Mouse (Mus musculus) mouse embryonic stem cell (cell line): ENCODE measurements at regions not wholly inside any gene's neighbourhood (a gene's known extent, or its start where the extent isn't known, plus 50 kb on each side); places are given as distances from the start of the nearest gene placed in this dataset.

Experiments
- in situ Hi-C, 2 experiments: fragments of 300-500 bp; cut with MboI; formaldehyde crosslinking; loops; 1 replicate in 1 of 2; 3 replicates in 1 of 2; pipeline ENCODE4 v1.14.3; 2019 to 2020; ENCODE audit warnings: low sequenced_read_pairs in 2 of 2, low pct_unique_long_range_greater_than_20kb in 1 of 2, mixed read lengths in 1 of 2; ENCODE audit not compliant: unreplicated experiment in 1 of 2

DNA sequence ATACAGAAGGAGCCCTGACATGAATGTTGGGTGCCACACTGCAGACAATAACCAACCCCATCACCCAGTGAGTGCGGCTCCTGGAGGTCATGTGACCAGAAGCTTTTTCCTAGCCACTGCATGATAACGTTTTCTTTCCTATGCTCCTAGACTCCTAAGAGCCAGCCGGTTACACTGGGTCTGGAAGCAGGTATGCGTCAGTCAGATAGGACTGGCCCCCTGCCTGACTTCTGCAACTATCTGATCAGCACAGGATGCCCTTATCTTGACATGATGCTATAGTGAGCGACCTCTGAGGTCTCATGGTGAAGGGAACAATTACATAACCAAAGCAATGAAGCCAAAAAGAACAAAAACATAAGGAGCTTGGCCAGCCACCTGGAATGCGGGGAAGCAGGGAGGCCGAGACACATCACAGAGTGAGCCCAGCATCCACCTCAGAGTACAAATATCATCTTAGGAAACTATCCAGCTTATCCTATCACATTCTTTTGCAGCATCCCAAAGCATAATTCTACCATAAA is 63.2 kb upstream of the Trib2 start:
- in situ Hi-C loops, result no loop called here
